Mouse (Mus musculus) embryonic facial prominence, embryonic 14.5 days (tissue): ENCODE results near the gene Igfbpl1. TPM values are rescaled to one million over a fixed set of nuclear protein-coding genes. Genes with fewer than 3 reads are reported as not detected.

Source experiments
- ATAC-seq: fragments of 200-750 bp; cut with Nextera tagmentation; 2 replicates; pipeline ENCODE4 v1.8.0; 2017; ENCODE audit warnings: low read depth, moderate number of reproducible peaks, moderate TSS enrichment
- DNase-seq: peaks from one replicate; pipeline ENCODE4 v3.0.0-alpha.2; 2015; ENCODE audit warnings: low spot score
- H3K27ac ChIP-seq: fragments of 300-500 bp; sonication (generic); replicated peaks from 2 replicates; pipeline ENCODE4 v1.5.1; 2014; ENCODE audit warnings: low read depth, mild to moderate bottlenecking, low read length, moderate library complexity
- H3K27me3 ChIP-seq: fragments of 300-500 bp; sonication (generic); replicated peaks from 2 replicates; pipeline ENCODE4 v1.6.1; 2014; ENCODE audit warnings: low read length; ENCODE audit not compliant: control insufficient read depth, insufficient read depth
- H3K36me3 ChIP-seq: fragments of 300-500 bp; sonication (generic); 2 replicates; pipeline ENCODE4 v1.6.1; 2014; ENCODE audit warnings: low read length, mixed read lengths; ENCODE audit not compliant: control insufficient read depth, insufficient read depth
- H3K4me1 ChIP-seq: fragments of 300-500 bp; sonication (generic); 2 replicates; pipeline ENCODE4 v1.6.1; 2014; ENCODE audit warnings: antibody characterized with exemption, low read length; ENCODE audit not compliant: control insufficient read depth, insufficient read depth
- H3K4me2 ChIP-seq: fragments of 300-500 bp; sonication (generic); 2 replicates; pipeline ENCODE4 v1.6.1; 2014; ENCODE audit warnings: low read depth, mild to moderate bottlenecking, low read length, moderate library complexity, mixed read lengths
- H3K4me3 ChIP-seq: fragments of 300-500 bp; sonication (generic); 2 replicates; pipeline ENCODE4 v1.5.1; 2014; ENCODE audit warnings: low read depth, mild to moderate bottlenecking, low read length
- H3K9ac ChIP-seq: fragments of 300-500 bp; sonication (generic); 2 replicates; pipeline ENCODE4 v1.6.1; 2014; ENCODE audit warnings: low read depth, mild to moderate bottlenecking, low read length, moderate library complexity, mixed read lengths
- H3K9me3 ChIP-seq: fragments of 300-500 bp; sonication (generic); 2 replicates; pipeline ENCODE4 v1.6.1; 2016; ENCODE audit warnings: low read length; ENCODE audit not compliant: control insufficient read depth
- WGBS: fragments of 180-500 bp; shearing (Covaris S2); extraction: QIAGEN DNeasy Blood & Tissue Kit; methylation state at CpG from one replicate; pipeline ENCODE4 v1.1.7; 2014; 5-methylcytosine and 5-hydroxymethylcytosine counted together
- polyA plus RNA-seq: library from polyadenylated mRNA; unstranded; fragments of >200 nt; fragmentation: Nextera tagmentation; extraction: Ambion mirVana; gene quantifications from 2 replicates; pipeline ENCODE4 v1.2.1, GENCODE M21; 2014

Gene Igfbpl1
- polyA plus RNA-seq, 1 experiment from 2014 or later: 0.92 TPM

GRCm38 (mm10) chr4:45824761-45825556 lies 1.8 kb downstream of the Igfbpl1 start:
- 34% methylated on average over 14 of the region's 14 CpGs for WGBS
- no peaks in the 10 kb centered on the region for H3K9me3 ChIP-seq
- no peak overlapping the region for H3K27ac ChIP-seq
- no peak overlapping the region for H3K4me2 ChIP-seq
- no peaks in the 10 kb centered on the region for H3K4me1 ChIP-seq
- H3K4me3 ChIP-seq: no peak overlapping the region
- H3K36me3 ChIP-seq: no peaks in the 10 kb centered on the region
- H3K9ac ChIP-seq: no peak overlapping the region
- DNase-seq (no peak), ATAC-seq (no peak)
- peaks cover 75% of the 10 kb centered on the region for H3K27me3 ChIP-seq

DNA sequence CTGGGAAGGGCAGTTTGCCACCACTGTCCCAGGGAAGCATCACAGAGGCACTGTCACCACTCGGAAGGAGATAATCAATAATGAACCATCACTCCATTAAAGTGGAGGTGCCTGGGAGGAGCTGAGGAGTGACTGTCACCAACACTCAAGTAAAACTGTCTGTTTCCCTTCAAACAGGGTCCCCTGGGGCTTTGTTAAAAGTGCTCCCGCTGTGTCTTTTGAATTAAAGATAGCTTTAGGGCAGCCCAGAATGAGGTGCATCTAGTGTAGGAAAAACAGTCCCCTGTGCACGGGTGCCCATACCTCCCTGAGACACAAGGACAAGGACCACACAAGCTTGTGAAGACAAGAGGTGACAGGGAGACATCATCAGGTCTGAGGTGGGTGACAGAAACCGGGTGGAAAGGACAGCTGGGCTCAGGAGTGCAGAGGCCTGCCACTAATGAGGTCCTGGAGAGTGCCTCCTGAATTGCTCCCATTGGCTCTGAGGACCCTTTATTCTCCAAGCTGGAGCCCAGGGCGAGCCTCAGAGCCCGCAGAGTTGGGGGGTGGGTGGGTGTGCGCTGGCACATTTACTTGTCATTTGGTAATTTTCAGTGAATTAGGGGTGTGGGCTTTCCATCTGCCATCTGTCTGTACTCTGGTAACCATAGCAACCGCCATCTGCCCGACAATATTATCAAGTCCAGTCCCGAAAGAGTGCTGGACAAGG lies 2.5 kb downstream of the Igfbpl1 start:
- DNase-seq (peak; percentile 24), ATAC-seq (no peak; the same call in 1 of the 2 replicates)
- Histone ChIP-seq H3K36me3 (no peaks in the 10 kb centered on the region), H3K4me1 (0 out of 2 replicates have a peak, but pooled peaks cover 3% of the 10 kb centered on the region), H3K4me3 (no peak overlapping the region), H3K9me3 (no peaks in the 10 kb centered on the region), H3K27me3 (peaks cover 68% of the 10 kb centered on the region), H3K27ac (no peak overlapping the region), H3K9ac (no peak overlapping the region), H3K4me2 (no peak overlapping the region)
- WGBS: 15% methylated on average over 10 of the region's 10 CpGs

GRCm38 (mm10) chr4:45822781-45823575 lies 3.7 kb downstream of the Igfbpl1 start:
- H3K4me3 ChIP-seq: no peak overlapping the region
- H3K36me3 ChIP-seq: no peaks in the 10 kb centered on the region
- peak; percentile 70 for DNase-seq
- peaks cover 56% of the 10 kb centered on the region for H3K27me3 ChIP-seq
- 0 out of 2 replicates have a peak, but pooled peaks cover 5% of the 10 kb centered on the region for H3K4me1 ChIP-seq
- WGBS: 31% methylated on average over 11 of the region's 11 CpGs
- H3K9me3 ChIP-seq: no peaks in the 10 kb centered on the region
- H3K4me2 ChIP-seq: no peak overlapping the region
- ATAC-seq: peak; percentile 41; the same call in 1 of the 2 replicates
- no peak overlapping the region for H3K27ac ChIP-seq
- H3K9ac ChIP-seq: no peak overlapping the region

DNA sequence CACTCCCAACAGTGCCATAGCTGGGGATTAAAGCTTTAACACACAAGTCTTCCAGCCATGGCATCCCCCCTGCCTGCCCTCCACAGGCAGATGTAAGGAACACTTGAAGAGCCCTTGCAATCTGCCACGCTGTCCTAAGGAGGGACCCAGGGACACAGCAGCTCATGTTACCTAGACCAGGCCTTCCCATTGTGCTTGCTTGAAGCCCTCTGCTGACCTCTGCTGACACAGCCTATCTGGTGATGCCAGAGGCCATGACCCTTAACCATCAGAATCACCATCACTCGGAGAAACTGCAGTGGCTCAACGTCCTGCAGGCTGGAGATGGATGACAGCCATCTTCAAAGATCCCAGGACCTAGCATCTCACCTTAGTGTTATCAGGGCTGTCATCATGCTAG lies 4.7 kb downstream of the Igfbpl1 start:
- H3K27ac ChIP-seq: no peak overlapping the region
- 20% methylated on average over 3 of the region's 3 CpGs for WGBS
- no peaks in the 10 kb centered on the region for H3K9me3 ChIP-seq
- H3K27me3 ChIP-seq: peaks cover 46% of the 10 kb centered on the region
- H3K4me3 ChIP-seq: no peak overlapping the region
- ATAC-seq: no peak
- no peak for DNase-seq
- no peaks in the 10 kb centered on the region for H3K36me3 ChIP-seq
- no peak overlapping the region for H3K4me2 ChIP-seq
- no peak overlapping the region for H3K9ac ChIP-seq
- 0 out of 2 replicates have a peak, but pooled peaks cover 5% of the 10 kb centered on the region for H3K4me1 ChIP-seq

DNA sequence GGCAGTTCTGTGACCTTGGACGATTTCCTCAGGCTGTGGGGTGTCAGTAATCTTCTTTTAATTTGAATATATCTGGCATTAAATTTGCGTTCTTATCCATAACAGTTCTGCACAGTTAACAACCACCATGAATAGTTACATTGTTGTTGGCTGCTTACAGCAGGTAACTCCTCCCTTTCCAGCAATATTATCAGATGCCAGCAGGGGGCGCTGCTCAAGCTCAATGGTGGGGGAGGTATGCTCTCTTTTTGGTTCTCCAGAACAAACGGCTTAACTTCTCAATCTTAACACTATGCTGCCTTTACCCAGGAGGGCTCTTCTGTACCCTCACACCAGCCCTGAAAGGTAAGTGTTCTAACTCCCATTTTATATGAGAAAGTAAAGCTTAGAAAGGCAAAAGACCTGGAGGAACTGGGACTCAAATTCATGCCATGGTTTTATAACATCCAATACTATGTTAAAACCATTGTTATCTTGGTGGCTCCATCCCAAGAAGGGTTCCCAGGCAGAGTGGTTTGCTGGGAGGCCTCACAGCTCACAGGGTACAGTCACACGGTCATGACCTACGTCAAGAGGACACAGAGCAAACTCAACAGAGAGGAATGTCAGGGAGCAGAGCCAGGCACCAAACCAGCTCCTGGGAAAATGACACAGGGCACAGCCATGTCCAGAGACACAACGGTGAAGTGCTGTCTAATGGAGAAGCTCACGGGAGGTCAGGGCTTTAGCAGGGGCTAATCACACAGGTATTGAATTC lies 6.5 kb downstream of the Igfbpl1 start:
- no peak overlapping the region for H3K4me3 ChIP-seq
- no peaks in the 10 kb centered on the region for H3K36me3 ChIP-seq
- H3K9ac ChIP-seq: no peak overlapping the region
- 0 out of 2 replicates have a peak, but pooled peaks cover 5% of the 10 kb centered on the region for H3K4me1 ChIP-seq
- ATAC-seq: no peak
- WGBS: 42% methylated on average over 8 of the region's 8 CpGs
- peak; percentile 28 for DNase-seq
- H3K9me3 ChIP-seq: no peaks in the 10 kb centered on the region
- peak overlapping the region; percentile 52 for H3K4me2 ChIP-seq
- peaks cover 28% of the 10 kb centered on the region for H3K27me3 ChIP-seq
- 0 out of 2 replicates have a peak overlapping the region, but pooled peaks have one; percentile 4 for H3K27ac ChIP-seq

GRCm38 (mm10) chr4:45819208-45819931 lies 7.4 kb downstream of the Igfbpl1 start:
- ATAC-seq (peak; percentile 60; the same call in 1 of the 2 replicates), DNase-seq (peak; percentile 79)
- Histone ChIP-seq H3K27me3 (peaks cover 19% of the 10 kb centered on the region), H3K9me3 (no peaks in the 10 kb centered on the region), H3K4me3 (peak overlapping the region; percentile 24), H3K4me1 (0 out of 2 replicates have a peak, but pooled peaks cover 5% of the 10 kb centered on the region), H3K9ac (peak overlapping the region; percentile 21; the same call in 1 of the 2 replicates), H3K4me2 (peak overlapping the region; percentile 52), H3K36me3 (no peaks in the 10 kb centered on the region), H3K27ac (peak overlapping the region; percentile 4; the same call in 1 of the 2 replicates)
- 3% methylated on average over 17 of the region's 17 CpGs for WGBS

- Histone ChIP-seq H3K4me3 (no peak overlapping the region), H3K36me3 (no peaks in the 10 kb centered on the region), H3K27ac (no peak overlapping the region), H3K9me3 (no peaks in the 10 kb centered on the region), H3K9ac (0 out of 2 replicates have a peak overlapping the region, but pooled peaks have one; percentile 21), H3K4me2 (peak overlapping the region; percentile 52), H3K4me1 (0 out of 2 replicates have a peak, but pooled peaks cover 5% of the 10 kb centered on the region), H3K27me3 (peaks cover 14% of the 10 kb centered on the region)
- 0 out of 2 replicates have a peak, but pooled peaks have one; percentile 4 for ATAC-seq
- WGBS: 31% methylated on average over 3 of the region's 4 CpGs
- DNase-seq: no peak
Observed at GRCm38 (mm10) chr4:45818814-45819207, 7.9 kb downstream of the Igfbpl1 start.
